Mouse (Mus musculus) small intestine, adult 2 months (tissue): ENCODE results near the gene Ppp1r12a.

Experiments
- CTCF ChIP-seq: fragments of 200-500 bp; IDR thresholded peaks from 2 replicates; pipeline ENCODE4 v1.5.1; 2012; ENCODE audit warnings: low read depth, mild to moderate bottlenecking, control low read depth, inconsistent platforms, low read length, moderate library complexity, mixed read lengths; ENCODE audit not compliant: insufficient replicate concordance, insufficient read length; ENCODE audit errors: extremely low read depth
- POLR2A ChIP-seq: fragments of 200-500 bp; IDR thresholded peaks from 2 replicates; pipeline ENCODE4 v1.6.1; 2012; ENCODE audit warnings: low read depth, mild to moderate bottlenecking, control low read depth, inconsistent platforms, low read length, moderate library complexity

DNA sequence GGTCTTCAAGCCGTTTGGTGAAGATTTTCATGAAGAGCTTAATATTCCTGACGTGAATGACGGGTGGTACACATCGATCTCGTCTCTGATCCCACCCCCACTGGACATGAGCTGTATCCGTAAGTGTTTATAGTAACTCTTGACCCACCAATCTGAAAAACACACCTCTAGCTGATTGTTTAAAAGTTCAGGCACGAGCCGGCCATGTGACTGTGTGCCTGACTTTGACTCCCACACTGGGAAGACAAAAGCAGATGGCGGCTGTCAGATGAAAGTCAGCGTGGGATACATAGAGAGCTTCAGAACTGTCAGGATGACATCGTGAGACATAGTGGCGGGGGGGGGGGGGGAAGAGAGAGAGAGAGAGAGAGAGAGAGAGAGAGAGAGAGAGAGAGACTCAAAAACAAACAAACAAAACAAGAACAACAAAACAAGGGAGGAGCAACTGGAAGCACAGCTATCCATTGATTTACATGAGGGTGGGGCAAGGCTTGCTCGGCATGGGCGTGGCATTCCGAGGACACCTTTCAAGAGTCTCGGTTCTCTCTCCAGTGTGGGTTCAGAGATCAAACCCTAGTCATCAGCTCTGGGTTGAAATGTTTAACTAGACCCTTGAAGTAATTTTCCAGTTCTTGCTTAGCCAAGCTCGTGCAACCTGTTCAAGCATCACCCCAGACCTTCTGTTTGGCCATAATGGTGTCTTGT lies 137.0 kb downstream of the Ppp1r12a start:
- TF ChIP-seq CTCF = no peak
- no peak for TF ChIP-seq POLR2A
